Mouse (Mus musculus) spleen, adult 2 months (tissue): ENCODE results near the gene Vps37b. TPM values are rescaled to one million over a fixed set of nuclear protein-coding genes. Genes with fewer than 3 reads are reported as not detected.

Experiments
- DNase-seq, 2 experiments: peaks; one replicate each; pipeline versions ENCODE4 v3.0.0 to v3.0.0-alpha.2; 2012 to 2021; ENCODE audit warnings: low spot score in 2 of 2, low read depth in 1 of 2
- H3K27ac ChIP-seq: fragments of 200-500 bp; 2 replicates; pipeline ENCODE4 v1.5.1; 2012; ENCODE audit warnings: low read length, inconsistent platforms; ENCODE audit not compliant: insufficient read depth
- H3K27me3 ChIP-seq: fragments of 200-500 bp; 2 replicates; pipeline ENCODE4 v1.6.1; 2012; ENCODE audit warnings: mild to moderate bottlenecking, moderate library complexity, low read length, inconsistent platforms; ENCODE audit not compliant: control insufficient read depth, insufficient read depth
- H3K36me3 ChIP-seq: fragments of 200-500 bp; 2 replicates; pipeline ENCODE4 v1.6.1; 2012; ENCODE audit warnings: mild to moderate bottlenecking, low read length, inconsistent platforms; ENCODE audit not compliant: control insufficient read depth, insufficient read depth
- H3K4me1 ChIP-seq: fragments of 200-500 bp; 2 replicates; pipeline ENCODE4 v1.6.1; 2011; ENCODE audit warnings: inconsistent platforms; ENCODE audit not compliant: control insufficient read depth, insufficient read depth, insufficient read length
- H3K4me3 ChIP-seq: fragments of 200-500 bp; 2 replicates; pipeline ENCODE4 v1.5.1; 2011; ENCODE audit warnings: mild to moderate bottlenecking, inconsistent platforms; ENCODE audit not compliant: insufficient read depth, insufficient read length; ENCODE audit errors: extremely low read depth
- CTCF ChIP-seq: fragments of 200-500 bp; IDR thresholded peaks from 2 replicates; pipeline ENCODE4 v1.5.1; 2011; ENCODE audit warnings: mild to moderate bottlenecking, inconsistent platforms; ENCODE audit not compliant: insufficient read depth, insufficient read length, insufficient replicate concordance; ENCODE audit errors: extremely low read depth
- POLR2A ChIP-seq: fragments of 200-500 bp; IDR thresholded peaks from 2 replicates; pipeline ENCODE4 v1.6.1; 2011; ENCODE audit warnings: low read depth, low read length, inconsistent platforms
- WGBS: fragments of 180-500 bp; shearing (Covaris S2); methylation state at CpG from one replicate; pipeline ENCODE4 v1.1.7; 2018; 5-methylcytosine and 5-hydroxymethylcytosine counted together
- polyA plus RNA-seq: library from polyadenylated mRNA; depleted of rRNA; stranded (reverse); fragments of >200 nt; gene quantifications from 2 replicates; pipeline ENCODE4 v1.2.3, GENCODE M21; 2012

The Vps37b gene
- polyA plus RNA-seq, 1 experiment, result 58.1 TPM

GRCm38 (mm10) chr5:123997811-123998210, 34.3 kb downstream of the Vps37b start:
- TF ChIP-seq POLR2A (no peak), CTCF (no peak)
- Histone ChIP-seq H3K27ac (no peak overlapping the region), H3K27me3 (no peaks in the 10 kb centered on the region), H3K4me3 (no peak overlapping the region), H3K36me3 (peaks cover 56% of the 10 kb centered on the region), H3K4me1 (peaks cover 5% of the 10 kb centered on the region; the same call in 1 of the 2 replicates)
- DNase-seq, result no peak
- 94% methylated on average over 16 of the region's 16 CpGs for WGBS

DNA sequence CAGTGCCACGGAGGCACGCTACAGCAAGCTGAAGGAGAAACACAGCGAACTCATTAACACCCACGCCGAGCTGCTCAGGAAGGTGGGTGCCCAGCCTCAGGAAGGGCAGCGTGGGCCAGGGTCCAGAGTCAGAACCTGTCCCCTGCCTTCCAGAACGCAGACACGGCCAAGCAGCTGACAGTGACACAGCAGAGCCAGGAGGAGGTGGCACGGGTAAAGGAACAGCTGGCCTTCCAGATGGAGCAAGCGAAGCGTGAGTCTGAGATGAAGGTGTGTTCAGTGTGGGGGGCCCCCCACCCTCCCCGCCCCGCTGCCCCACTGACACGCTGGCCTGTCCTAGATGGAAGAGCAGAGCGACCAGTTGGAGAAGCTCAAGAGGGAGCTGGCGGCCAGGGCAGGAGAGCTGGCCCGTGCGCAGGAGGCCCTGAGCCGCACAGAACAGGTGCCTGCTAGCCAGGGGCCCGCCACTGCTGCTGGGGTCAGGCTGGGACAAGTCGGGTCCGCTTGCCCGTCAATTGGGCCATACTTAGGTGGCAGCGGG, 34.8 kb downstream of the Vps37b start:
- WGBS, result 87% methylated on average over 24 of the region's 24 CpGs
- H3K4me1 ChIP-seq, result peaks cover 9% of the 10 kb centered on the region; the same call in 1 of the 2 replicates

DNA sequence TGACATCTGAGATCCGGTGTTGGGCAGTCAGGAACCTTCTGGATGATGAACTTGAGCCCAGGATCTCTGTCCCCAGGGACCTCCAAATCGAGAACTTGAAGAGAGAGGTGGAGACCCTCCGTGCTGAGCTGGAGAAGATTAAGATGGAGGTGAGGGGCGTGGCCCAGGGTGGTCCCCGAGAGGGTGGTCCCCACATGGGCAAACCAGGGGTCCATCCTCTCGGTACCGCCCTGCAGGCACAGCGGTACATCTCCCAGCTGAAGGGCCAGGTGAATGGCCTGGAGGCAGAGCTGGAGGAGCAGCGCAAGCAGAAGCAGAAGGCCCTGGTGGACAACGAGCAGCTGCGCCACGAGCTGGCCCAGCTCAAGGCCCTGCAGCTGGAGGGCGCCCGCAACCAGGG, 35.4 kb downstream of the Vps37b start:
- DNase-seq, result no peak
- peaks cover 49% of the 10 kb centered on the region for H3K36me3 ChIP-seq
- H3K27ac ChIP-seq, result no peak overlapping the region
- TF ChIP-seq CTCF (no peak), POLR2A (no peak)
- H3K27me3 ChIP-seq, result no peaks in the 10 kb centered on the region
- peaks cover 14% of the 10 kb centered on the region; the same call in 1 of the 2 replicates for H3K4me1 ChIP-seq
- H3K4me3 ChIP-seq, result no peak overlapping the region
- 93% methylated on average over 14 of the region's 14 CpGs for WGBS

More for the DNA sequence above, 34.8 kb downstream of the Vps37b start:
- Histone ChIP-seq H3K27ac (no peak overlapping the region), H3K4me3 (no peak overlapping the region), H3K27me3 (no peaks in the 10 kb centered on the region), H3K36me3 (peaks cover 52% of the 10 kb centered on the region)
- TF ChIP-seq CTCF (no peak), POLR2A (no peak)
- no peak for DNase-seq

GRCm38 (mm10) chr5:123996194-123996593, 35.9 kb downstream of the Vps37b start:
- DNase-seq, result no peak
- H3K27me3 ChIP-seq, result no peaks in the 10 kb centered on the region
- H3K27ac ChIP-seq, result no peak overlapping the region
- no peak overlapping the region for H3K4me3 ChIP-seq
- WGBS, result 91% methylated on average over 10 of the region's 10 CpGs
- peaks cover 46% of the 10 kb centered on the region for H3K36me3 ChIP-seq
- TF ChIP-seq POLR2A (no peak), CTCF (no peak)
- peaks cover 13% of the 10 kb centered on the region; the same call in 1 of the 2 replicates for H3K4me1 ChIP-seq

DNA sequence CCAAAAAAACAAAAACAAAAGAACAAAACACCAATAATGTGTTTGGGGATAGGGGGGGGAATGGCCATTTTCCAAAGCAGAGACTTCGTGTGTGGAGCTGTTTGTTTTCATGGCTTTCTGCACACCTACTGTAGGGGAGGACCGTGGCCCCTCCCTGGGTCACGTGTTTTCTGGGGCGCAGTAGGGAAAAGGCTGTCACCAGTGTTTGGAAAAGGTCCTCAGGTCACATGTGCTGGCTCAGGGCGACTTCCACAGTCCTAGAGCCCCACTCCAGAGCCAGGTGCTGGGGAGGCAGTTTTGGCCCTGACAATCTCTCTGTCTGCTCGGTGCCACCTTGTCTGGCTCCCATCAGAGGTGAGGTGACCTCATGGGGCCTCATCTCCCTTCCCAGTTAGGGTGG, 36.7 kb downstream of the Vps37b start:
- peaks cover 49% of the 10 kb centered on the region for H3K36me3 ChIP-seq
- no peak for DNase-seq
- no peak overlapping the region for H3K4me3 ChIP-seq
- H3K27me3 ChIP-seq, result no peaks in the 10 kb centered on the region
- WGBS, result 91% methylated on average over 6 of the region's 6 CpGs
- H3K4me1 ChIP-seq, result peaks cover 9% of the 10 kb centered on the region; the same call in 1 of the 2 replicates
- H3K27ac ChIP-seq, result no peak overlapping the region
- no peak for TF ChIP-seq CTCF

DNA sequence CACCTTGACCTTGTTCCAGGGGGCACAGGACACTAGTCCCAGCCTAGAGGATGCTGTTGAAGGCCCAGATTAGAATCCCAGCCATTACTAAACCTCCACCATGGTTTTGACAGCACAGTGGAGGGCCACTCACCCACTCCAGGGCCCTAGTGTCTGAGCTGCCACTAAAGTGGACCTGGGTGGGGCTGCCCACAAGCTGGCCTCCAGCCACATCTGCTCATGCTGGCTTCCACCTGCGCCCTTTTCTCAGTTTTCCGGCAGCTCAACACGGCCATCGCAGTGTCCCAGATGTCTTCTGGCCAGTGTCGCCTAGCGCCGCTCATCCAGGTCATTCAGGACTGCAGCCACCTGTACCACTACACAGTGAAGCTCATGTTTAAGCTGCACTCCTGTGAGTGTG, 37.6 kb downstream of the Vps37b start:
- peaks cover 50% of the 10 kb centered on the region for H3K36me3 ChIP-seq
- no peak overlapping the region for H3K27ac ChIP-seq
- TF ChIP-seq CTCF, result no peak
- no peak for TF ChIP-seq POLR2A
- H3K27me3 ChIP-seq, result no peaks in the 10 kb centered on the region
- DNase-seq, result no peak
- WGBS, result 97% methylated on average over 7 of the region's 7 CpGs
- no peak overlapping the region for H3K4me3 ChIP-seq
- peaks cover 9% of the 10 kb centered on the region; the same call in 1 of the 2 replicates for H3K4me1 ChIP-seq

- no peak for DNase-seq
- TF ChIP-seq POLR2A (no peak), CTCF (no peak)
- peaks cover 45% of the 10 kb centered on the region for H3K36me3 ChIP-seq
Measured at GRCm38 (mm10) chr5:123993263-123994036, 38.6 kb downstream of the Vps37b start.

More at GRCm38 (mm10) chr5:123993263-123994036, 38.6 kb downstream of the Vps37b start:
- H3K27ac ChIP-seq, result no peak overlapping the region
- H3K27me3 ChIP-seq, result no peaks in the 10 kb centered on the region
- no peak overlapping the region for H3K4me3 ChIP-seq
- 90% methylated on average over 7 of the region's 7 CpGs for WGBS
- H3K4me1 ChIP-seq, result peaks cover 9% of the 10 kb centered on the region; the same call in 1 of the 2 replicates
